Mouse (Mus musculus) brain, embryonic 14.5 days (tissue): ENCODE results near the gene Asb5. TPM values are rescaled to one million over a fixed set of nuclear protein-coding genes. Genes with fewer than 3 reads are reported as not detected.
A peak's percentile ranks its signal among the peaks of the same experiment; 100 is the strongest.
"Not testable (repeated sequence)": the region's sequence is repeated elsewhere in the genome, so short reads cannot be mapped to it uniquely, and the experiment has no call there.

Experiments used
- DNase-seq: peaks from one replicate; pipeline ENCODE4 v3.0.0-alpha.2; 2011; ENCODE audit warnings: low read depth
- CTCF ChIP-seq: fragments of 200-500 bp; IDR thresholded peaks from 2 replicates; pipeline ENCODE4 v1.5.1; 2012; ENCODE audit warnings: inconsistent platforms, mild to moderate bottlenecking, moderate library complexity, borderline replicate concordance; ENCODE audit not compliant: insufficient read depth, insufficient read length; ENCODE audit errors: extremely low read depth
- POLR2A ChIP-seq: fragments of 200-500 bp; IDR thresholded peaks from 2 replicates; pipeline ENCODE4 v1.6.1; 2012; ENCODE audit warnings: mild to moderate bottlenecking, inconsistent platforms, borderline replicate concordance; ENCODE audit not compliant: poor library complexity, insufficient read depth, insufficient read length, severe bottlenecking; ENCODE audit errors: extremely low read depth
- polyA plus RNA-seq: library from polyadenylated mRNA; depleted of rRNA; stranded (reverse); fragments of >200 nt; gene quantifications from 2 replicates; pipeline ENCODE4 v1.2.3, GENCODE M21; 2012; rRNA removed

Gene Asb5
- polyA plus RNA-seq: 1.6 and 2.0 TPM in 2 replicates

DNA sequence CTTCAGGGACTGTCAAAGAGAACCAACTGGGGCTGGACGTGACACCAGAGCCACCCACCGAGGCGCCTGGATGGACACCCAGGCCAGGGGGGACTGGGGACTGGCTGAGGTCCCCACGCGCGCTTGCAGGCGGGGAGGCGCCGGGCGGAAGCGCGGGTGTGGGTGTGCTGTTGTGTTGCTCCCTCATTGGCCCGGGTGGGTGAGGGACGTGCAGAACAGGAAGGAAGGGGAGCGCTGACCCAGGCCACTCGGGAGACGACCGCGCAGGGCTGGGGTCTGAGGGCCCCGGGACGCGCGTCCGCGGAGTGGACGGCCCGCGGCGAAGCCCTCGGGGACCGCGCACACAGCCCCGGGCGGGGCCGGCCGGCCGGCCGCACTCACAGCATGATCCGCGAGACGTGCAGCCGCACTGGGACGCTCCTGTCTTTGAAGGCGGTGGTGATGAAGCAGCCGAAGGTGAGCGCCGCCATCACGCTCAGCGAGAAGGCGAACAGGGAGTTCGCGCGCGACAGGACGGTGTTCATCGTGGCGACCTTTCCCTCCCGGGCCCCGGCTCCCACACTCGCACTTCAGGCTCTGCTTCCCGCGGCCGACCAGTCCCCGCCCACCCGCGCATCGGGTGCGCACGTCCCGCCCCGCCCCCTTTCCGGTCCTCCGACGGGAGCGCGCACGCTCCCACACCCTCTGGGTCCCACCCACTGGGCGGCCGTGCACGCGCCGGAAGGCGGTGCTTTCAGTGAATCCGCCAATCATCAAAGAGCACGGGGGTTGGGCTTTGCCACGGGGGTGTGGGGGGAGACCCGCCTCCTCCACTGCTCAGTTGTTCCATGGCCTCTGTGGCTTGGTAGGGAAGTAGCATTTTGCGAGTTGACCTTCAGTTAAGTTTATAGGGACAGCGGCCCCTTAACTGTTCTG is at the start of gene Asb5, which contains the start of gene Spcs3:
TSS of gene Asb5 (plus strand) at position 199 of the 915 bp plus-strand sequence.
TSS of gene Spcs3 (minus strand) at position 617 of the 915 bp plus-strand sequence.
- peak; percentile 98 for DNase-seq
- no peak for TF ChIP-seq CTCF
- TF ChIP-seq POLR2A: peak; percentile 55; the same call in 1 of the 2 replicates

DNA sequence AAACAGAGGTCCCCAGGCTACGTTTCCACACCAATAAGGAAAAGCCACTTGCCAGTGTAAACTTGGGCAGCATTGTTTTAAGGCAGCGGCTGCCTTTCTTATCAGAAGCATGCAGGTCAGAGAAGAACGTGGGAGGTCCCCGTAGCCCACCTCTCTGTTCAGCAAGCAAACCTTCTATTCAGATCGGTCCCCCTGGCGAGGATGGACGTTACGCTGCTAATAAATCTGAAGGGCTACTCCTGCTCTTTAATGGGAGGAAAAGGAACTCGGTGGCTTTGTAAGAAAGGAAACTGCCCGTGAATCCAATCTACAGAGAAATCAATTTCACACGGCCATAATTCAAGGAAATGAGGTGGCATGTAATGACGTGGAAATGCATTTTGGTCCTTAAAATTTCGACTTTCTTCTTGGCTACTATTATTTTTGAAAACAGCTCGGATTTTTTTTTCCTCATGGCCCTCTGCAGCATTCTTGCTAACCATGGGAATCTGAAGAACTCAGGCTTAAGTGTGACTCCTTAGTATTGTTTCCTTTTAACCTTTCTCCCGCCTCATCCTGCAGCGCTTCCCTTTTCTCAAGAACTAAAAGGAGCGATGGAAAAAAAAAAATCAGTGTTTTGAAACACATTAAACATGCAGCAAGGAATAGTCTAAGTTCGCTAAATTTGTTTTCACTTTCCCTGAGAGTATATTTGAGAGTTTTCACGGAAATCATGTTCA is 42.7 kb upstream of the Asb5 start:
- peak; percentile 28 for DNase-seq
- no peak for TF ChIP-seq POLR2A
- TF ChIP-seq CTCF: no peak

DNA sequence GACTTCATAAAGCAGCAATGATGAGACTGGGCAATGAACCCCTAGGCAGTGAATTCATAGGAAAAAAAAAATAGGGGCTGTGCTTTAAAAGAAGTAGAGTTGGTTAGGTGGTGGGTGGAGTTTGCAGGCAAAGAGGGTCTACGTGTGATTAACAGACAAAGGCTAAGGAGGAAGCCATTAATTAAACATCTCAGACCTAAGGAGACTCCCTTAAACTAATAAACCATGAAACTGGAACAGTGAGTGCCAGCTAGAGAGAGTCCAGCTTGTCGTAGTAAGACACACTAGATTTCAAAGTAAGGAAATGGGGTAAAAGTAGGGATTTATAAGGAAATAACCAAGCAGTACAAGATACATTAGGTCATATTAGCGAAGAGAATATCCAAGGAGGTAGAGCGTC is 40.9 kb upstream of the Asb5 start:
- DNase-seq: no peak
- no peak for TF ChIP-seq POLR2A
- no peak for TF ChIP-seq CTCF

DNA sequence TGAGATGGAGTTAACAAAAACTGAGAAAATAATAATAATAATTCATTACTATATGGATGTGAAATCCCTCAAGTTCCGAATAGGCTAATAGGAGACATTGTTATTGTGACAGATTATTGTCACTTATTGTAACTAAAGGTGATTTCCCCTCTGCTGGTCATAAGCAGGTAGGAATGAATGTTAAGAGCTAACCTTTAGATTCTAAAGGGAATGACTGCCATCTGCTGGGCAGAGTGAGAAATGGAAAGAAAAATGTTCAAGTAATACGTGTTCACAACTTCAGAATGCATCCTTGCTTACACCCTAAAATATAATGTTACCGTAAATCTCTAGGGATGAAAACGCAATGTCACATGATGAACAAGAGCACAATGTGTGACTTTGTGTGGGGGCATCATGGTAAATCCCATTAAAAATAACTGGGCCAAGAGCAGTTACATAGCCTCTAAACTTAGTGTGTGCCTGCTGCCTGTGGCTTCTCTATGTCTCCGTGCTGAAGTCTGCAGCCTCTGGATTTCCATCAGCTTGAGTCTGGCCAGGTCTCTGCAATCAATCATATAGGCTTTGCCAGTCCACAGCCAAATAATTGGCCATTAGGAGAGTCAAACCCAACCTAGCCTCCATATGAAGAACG is 38.2 kb upstream of the Asb5 start:
- TF ChIP-seq CTCF (peak; percentile 37; the same call in 1 of the 2 replicates), POLR2A (no peak)
- peak; percentile 85 for DNase-seq

DNA sequence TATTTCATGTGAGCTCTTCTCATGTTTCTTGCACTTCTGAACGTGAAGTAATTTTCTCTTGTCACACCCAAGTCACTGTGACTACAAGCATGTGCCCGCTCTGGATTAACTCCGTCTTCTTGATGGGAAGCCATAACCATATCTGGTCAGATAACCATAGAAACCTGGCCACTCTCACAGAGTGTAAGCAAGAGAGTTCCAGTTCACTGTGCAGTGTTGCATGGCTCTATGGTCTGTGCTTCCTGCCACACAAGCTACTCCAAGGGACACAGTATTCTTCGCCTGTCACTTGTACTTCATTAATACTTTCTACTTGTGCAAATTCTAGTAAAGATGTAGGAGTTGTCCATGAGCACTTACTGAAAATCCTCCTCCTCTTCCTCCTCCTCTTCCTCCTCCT is 37.4 kb upstream of the Asb5 start:
- no peak for DNase-seq
- TF ChIP-seq CTCF (no peak), POLR2A (no peak)

DNA sequence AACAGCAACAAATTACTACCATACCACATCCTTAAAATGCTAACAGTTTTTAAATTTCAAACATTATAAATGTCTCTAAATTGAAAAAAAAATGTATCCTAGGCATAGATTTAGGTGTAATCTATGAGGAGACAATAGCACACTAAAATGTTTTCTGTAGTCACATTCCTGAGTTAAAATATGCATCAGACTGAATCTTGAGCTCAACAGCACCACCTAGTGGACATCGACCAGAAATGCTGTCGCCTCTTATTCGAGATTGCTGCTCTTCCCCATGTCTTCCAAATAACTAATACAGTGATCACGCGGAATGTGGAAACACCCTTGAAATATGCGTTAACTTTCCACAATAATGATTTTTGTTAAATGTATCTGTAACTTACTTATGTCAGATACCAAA is 36.3 kb upstream of the Asb5 start:
- TF ChIP-seq POLR2A: no peak
- TF ChIP-seq CTCF: peak; percentile 84
- DNase-seq: peak; percentile 89

DNA sequence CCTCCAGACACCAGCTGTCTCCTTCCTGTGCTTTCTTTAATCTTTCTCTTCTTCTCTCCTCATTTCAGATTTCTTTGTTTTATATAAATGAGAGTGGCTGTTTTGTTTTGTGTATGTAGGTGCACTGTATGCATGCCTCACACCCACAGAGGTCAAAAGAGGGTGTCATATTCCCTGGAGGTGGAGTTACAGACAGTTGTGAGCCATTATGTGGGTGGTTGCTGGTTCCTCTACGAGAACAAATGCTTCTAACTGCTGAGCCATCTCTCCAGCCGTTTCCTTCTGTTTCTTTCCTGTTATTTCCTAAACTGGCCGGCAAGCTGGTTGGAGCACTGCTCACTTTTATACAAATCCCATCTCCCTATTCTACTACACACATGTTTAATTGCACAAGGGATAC is 35.5 kb upstream of the Asb5 start:
- TF ChIP-seq CTCF (no peak), POLR2A (no peak)
- no peak for DNase-seq

DNA sequence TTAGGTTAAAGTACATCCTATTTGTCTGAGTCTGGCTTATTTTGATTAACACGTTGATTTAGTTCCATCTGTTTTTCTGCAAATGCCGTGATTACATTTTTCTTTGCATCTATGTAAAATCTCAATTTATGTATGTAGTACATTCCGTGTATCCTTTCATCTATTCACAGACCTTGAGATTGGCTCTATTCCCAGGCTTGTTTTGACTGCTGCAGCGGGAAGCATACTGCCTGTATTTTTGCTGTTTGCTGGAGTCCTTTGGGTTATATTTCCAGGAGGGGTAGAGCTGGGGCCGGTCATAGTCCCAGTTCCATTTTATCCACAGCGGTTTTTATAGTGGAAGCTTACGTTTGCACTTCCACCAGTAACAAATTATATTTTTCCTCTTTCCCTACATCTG is 26.3 kb upstream of the Asb5 start:
- TF ChIP-seq CTCF: no peak
- no peak for TF ChIP-seq POLR2A
- DNase-seq: peak; percentile 85

DNA sequence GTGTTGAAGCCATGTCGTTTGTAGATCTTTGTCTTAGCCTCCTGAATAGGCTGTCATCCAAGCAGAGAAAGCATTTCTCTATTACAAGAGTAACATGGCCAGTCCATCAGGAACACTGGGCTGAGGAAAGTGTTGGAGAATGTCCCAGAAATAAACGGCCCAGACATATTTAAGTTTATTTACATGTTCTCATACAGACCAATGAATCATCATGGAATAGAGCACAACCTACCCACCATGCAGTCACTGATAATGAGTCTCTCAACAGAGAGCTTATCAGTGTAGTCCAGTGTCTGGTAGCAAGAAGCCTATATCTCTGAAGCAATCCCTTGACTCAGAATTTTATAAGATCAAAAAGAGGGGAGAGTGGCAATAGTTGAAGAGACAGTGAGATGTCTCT is 24.3 kb upstream of the Asb5 start:
- no peak for DNase-seq
- no peak for TF ChIP-seq CTCF

DNA sequence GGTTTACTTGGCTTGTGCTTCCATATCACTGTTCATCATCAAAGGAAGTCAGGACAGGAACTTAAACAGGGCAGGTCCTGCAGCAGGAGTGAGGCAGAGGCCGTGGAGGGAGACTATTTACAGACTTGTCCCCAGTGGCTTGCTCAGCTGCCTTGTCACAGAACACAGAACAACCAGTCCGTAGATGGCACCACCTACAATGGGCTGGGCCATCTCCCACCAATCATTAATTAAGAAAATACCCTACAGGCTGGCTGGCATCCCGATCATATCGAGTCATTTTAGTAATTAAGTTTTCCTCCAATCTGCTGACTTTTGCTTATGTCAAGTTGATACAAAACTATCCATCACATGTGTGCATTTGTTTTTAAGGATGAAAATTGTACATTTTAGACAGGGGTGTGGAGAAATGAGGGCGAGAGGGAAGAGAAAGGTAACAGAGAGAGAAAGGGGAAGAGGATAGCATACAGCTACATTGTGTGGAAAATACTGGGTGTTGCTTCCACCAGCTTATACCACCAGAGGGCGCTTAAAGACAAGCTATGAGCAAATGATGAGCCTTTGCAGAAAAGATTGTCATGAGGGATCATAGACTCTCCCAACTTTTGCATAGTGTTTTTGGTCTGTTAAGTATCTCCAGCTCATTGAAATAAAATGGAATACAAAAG is 21.8 kb upstream of the Asb5 start:
- peak; percentile 91 for DNase-seq
- TF ChIP-seq CTCF: peak; percentile 81; the same call in 1 of the 2 replicates
- TF ChIP-seq POLR2A: no peak

DNA sequence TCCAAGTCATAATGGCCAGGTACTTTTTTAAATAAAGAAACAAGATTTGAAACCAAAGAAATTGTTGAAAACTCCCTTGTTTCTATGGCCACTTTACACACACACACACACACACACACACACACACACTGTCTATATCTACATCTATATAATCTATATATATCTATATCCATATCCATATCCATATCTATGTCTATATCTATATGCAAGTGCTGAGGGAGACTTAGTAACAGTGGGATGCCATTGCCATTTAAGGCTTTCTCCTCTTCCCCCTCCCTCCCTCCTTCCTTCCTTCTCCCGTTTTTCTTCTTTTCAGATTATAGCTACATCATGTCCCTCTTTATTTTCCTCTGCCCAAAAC is 21.3 kb upstream of the Asb5 start:
- no peak for TF ChIP-seq POLR2A
- TF ChIP-seq CTCF: no peak
- no peak for DNase-seq

DNA sequence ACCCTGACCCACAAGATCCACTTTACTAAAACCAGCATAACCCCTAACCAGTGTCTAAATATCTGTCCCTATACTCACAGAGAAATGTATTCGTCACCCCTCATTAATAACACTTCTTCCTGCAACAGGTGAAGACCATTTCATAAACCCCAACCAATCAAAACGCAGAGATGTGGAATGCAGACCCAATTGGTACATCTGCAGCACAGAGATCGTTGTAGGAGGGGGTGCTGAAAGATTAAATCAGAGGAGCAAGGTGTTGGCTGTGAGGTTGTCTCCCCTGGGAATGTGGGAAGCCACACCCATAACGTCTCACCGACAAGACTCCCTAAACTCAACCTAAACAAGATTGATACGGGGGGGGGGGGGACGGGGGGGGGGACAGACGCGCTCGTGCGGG is 20.6 kb upstream of the Asb5 start:
- TF ChIP-seq CTCF (no peak), POLR2A (no peak)
- DNase-seq: peak; percentile 76

DNA sequence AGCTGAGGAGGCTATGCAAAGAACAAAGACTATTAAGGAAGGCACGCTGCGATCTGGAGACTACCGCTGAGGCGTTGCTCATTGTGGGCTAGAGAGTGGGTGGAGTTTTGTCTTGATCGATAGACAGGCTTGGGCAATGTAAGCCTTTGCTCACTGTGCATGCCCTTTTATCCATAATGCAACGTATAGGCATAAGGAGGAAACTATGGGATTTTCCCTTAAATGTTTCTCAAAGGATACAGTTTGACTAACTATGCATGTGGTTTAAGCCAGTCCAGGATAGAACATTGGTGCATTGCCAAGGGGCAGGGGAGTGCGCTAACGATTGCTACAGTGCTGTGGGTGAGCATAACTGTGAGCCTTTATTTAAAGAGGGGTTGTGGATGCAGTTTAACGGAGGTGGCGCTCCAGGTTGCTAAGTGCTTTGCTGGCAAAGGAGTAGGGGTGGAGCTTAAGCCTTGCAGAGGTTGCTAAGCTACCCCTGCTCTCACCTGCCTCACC is 20.1 kb upstream of the Asb5 start:
- TF ChIP-seq POLR2A: no peak
- peak; percentile 39; the same call in 1 of the 2 replicates for TF ChIP-seq CTCF
- peak; percentile 90 for DNase-seq

DNA sequence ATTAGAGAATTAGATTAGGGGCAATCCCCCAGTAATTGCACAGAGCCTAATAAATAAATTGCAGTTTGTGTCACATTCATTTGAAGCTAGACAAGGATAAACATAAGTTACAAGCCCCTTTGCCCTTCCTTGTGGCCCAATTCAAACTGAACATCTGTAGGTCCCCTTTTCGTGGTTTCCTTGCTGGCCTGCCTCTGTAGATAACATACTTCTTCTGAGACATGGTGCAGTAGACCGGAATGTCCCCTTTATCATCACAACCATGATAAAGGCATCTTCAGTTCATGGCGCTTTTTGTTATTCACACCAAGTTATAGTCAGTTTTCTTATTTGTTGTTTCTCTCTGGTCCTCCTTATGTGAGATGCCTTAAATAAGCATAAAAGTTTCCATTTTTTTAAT is 17.6 kb upstream of the Asb5 start:
- DNase-seq: no peak
- TF ChIP-seq CTCF (no peak), POLR2A (no peak)

DNA sequence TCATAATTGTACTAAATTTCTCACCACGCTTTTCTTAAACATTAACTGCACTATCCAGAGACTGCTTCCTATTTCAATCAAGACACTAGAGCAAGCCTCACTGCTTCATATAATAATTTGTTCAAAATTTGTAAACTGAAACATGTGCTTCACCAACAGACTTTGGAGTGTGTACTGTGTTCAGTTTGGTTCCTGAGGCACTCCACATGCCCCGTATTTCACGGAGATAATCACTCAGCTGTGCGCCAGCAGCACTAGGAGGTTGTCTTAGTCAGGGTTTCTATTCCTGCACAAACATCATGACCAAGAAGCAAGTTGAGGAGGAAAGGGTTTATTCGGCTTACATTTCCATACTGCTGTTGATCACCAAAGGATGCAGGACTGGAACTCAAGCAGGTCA is 17.2 kb upstream of the Asb5 start:
- not testable (repeated sequence) for DNase-seq
